Mouse (Mus musculus): ENCODE results near the gene Map7d2.
"Not testable (repeated sequence)": the region's sequence is repeated elsewhere in the genome, so short reads cannot be mapped to it uniquely, and the experiment has no call there.

DNA sequence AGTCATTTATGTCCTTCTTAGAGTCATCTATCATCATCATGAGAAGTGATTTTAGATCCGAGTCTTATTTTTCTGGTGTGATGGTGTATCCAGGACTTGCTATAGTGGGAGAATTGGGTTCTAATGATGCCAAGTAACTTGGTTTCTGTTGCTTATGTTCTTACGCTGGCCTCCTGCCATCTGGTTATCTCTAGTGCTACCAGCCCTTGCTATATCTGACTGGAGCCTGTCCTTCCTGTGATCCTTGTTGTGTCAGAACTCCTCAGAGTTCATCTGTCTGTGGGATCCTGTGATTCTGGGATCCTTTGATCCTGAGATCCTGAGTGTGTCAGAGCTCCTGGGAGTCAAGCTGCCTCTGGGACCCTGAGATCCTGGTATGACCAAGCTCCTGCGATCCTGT is 16.1 kb downstream of the Map7d2 start:
- not testable (repeated sequence) for TF ChIP-seq POLR2A (IDR thresholded peaks at IDR 0.05; ENCODE audit: control insufficient read depth, extremely low read depth, insufficient read depth, low read length, poor library complexity); CTCF (IDR thresholded peaks at IDR 0.05; ENCODE audit: borderline replicate concordance, control insufficient read depth, extremely low read depth, insufficient read depth, low read length, poor library complexity)

Measured in thymus, adult 2 months (tissue).